Mouse (Mus musculus): Measurements from ENCODE around the gene Sec61b.

DNA sequence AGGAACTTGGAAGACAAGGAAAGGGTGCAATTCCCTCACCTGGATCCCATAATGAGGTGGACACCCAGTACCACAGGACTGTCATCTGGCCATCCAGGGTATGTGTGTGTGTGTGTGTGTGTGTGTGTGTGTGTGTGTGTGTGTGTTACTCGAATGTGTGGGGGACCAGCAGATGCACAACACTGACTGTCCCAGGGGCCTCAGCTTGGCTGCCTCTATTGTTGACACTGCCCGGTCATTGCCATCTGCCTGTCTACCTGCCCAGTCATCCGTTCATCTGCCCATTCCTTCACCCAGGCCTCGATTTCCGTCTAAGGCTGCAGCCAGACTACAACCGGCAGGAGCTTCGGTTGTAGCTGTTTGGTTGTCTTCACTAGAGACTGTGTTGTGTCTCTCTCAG is 41.7 kb upstream of the Sec61b start:
- TF ChIP-seq POLR2A (IDR thresholded peaks at IDR 0.05; ENCODE audit: low read depth, low read length) (no peak), CTCF (IDR thresholded peaks at IDR 0.05; ENCODE audit: borderline replicate concordance, insufficient read depth, low read length) (no peak)
